Mouse (Mus musculus) intestine, postnatal 0 days (tissue): Measurements from ENCODE around the gene Rela. TPM values are rescaled to one million over a fixed set of nuclear protein-coding genes. Genes with fewer than 3 reads are reported as not detected.

Experiments
- ATAC-seq: fragments of 200-750 bp; cut with Nextera tagmentation; 2 replicates; pipeline ENCODE4 v1.8.0; 2017; ENCODE audit warnings: mild to moderate bottlenecking, moderate TSS enrichment, moderate library complexity
- H3K27ac ChIP-seq: fragments of 300-500 bp; sonication (generic); 2 replicates; pipeline ENCODE4 v1.5.1; 2014; ENCODE audit warnings: mild to moderate bottlenecking, low read depth, low read length, moderate library complexity
- H3K27me3 ChIP-seq: fragments of 300-500 bp; sonication (generic); replicated peaks from 2 replicates; pipeline ENCODE4 v1.6.1; 2014; ENCODE audit warnings: low read length, mixed read lengths; ENCODE audit not compliant: control insufficient read depth, insufficient read depth
- H3K36me3 ChIP-seq: fragments of 300-500 bp; sonication (generic); 2 replicates; pipeline ENCODE4 v1.6.1; 2014; ENCODE audit warnings: mild to moderate bottlenecking, moderate library complexity; ENCODE audit not compliant: control insufficient read depth, insufficient read depth
- H3K4me1 ChIP-seq: fragments of 300-500 bp; sonication (generic); replicated peaks from 2 replicates; pipeline ENCODE4 v1.6.1; 2014; ENCODE audit warnings: antibody characterized with exemption, low read length, mixed read lengths; ENCODE audit not compliant: control insufficient read depth, insufficient read depth
- H3K4me2 ChIP-seq: fragments of 300-500 bp; sonication (generic); replicated peaks from 2 replicates; pipeline ENCODE4 v1.6.1; 2014; ENCODE audit warnings: low read depth, mild to moderate bottlenecking, moderate library complexity
- H3K4me3 ChIP-seq: fragments of 300-500 bp; sonication (generic); 2 replicates; pipeline ENCODE4 v1.5.1; 2014; ENCODE audit warnings: low read depth, low read length
- H3K9ac ChIP-seq: fragments of 300-500 bp; sonication (generic); 2 replicates; pipeline ENCODE4 v1.6.1; 2014; ENCODE audit warnings: mild to moderate bottlenecking, low read depth, low read length
- H3K9me3 ChIP-seq: fragments of 300-500 bp; sonication (generic); 2 replicates; pipeline ENCODE4 v1.6.1; 2016; ENCODE audit warnings: mixed run types; ENCODE audit not compliant: control insufficient read depth
- CTCF ChIP-seq: sonication (generic); IDR thresholded peaks from 2 replicates; pipeline ENCODE4 v1.5.1; 2016; ENCODE audit warnings: low read depth, mild to moderate bottlenecking, control low read depth, antibody characterized with exemption, moderate library complexity
- WGBS: fragments of 180-500 bp; shearing (Covaris S2); extraction: QIAGEN DNeasy Blood & Tissue Kit; methylation state at CpG from one replicate; pipeline ENCODE4 v1.1.7; 2014; 5-methylcytosine and 5-hydroxymethylcytosine counted together
- polyA plus RNA-seq: library from polyadenylated mRNA; unstranded; fragments of >200 nt; fragmentation: Nextera tagmentation; extraction: Ambion mirVana; gene quantifications from 2 replicates; pipeline ENCODE4 v1.2.1, GENCODE M21; 2015

The Rela gene
- polyA plus RNA-seq, 1 experiment from 2014 or later: 28.4 TPM

- TF ChIP-seq CTCF: no peak
- Histone ChIP-seq H3K27ac (no peak overlapping the region), H3K9ac (no peak overlapping the region), H3K9me3 (no peaks in the 10 kb centered on the region), H3K4me1 (no peaks in the 10 kb centered on the region; the same call in 1 of the 2 replicates), H3K27me3 (no peaks in the 10 kb centered on the region), H3K4me3 (no peak overlapping the region), H3K4me2 (no peak overlapping the region), H3K36me3 (peaks cover 60% of the 10 kb centered on the region)
- ATAC-seq: no peak
- 91% methylated on average over 7 of the region's 7 CpGs for WGBS
These were observed 32.2 kb upstream of the Rela start for GRCm38 (mm10) chr19:5605126-5605525.

- H3K4me2 ChIP-seq: no peak overlapping the region
- no peak for ATAC-seq
- no peaks in the 10 kb centered on the region for H3K9me3 ChIP-seq
- H3K4me3 ChIP-seq: no peak overlapping the region
- no peak overlapping the region for H3K9ac ChIP-seq
- no peaks in the 10 kb centered on the region; the same call in none of the 2 replicates for H3K4me1 ChIP-seq
- H3K36me3 ChIP-seq: peaks cover 60% of the 10 kb centered on the region
- 82% methylated on average over 8 of the region's 8 CpGs for WGBS
- no peak overlapping the region for H3K27ac ChIP-seq
- H3K27me3 ChIP-seq: no peaks in the 10 kb centered on the region
- no peak for TF ChIP-seq CTCF
These were observed 31.1 kb upstream of the Rela start for GRCm38 (mm10) chr19:5606196-5606595.

- Histone ChIP-seq H3K27me3 (no peaks in the 10 kb centered on the region), H3K27ac (no peak overlapping the region), H3K9me3 (no peaks in the 10 kb centered on the region), H3K36me3 (peaks cover 60% of the 10 kb centered on the region), H3K4me3 (no peak overlapping the region), H3K9ac (no peak overlapping the region), H3K4me2 (no peak overlapping the region), H3K4me1 (no peaks in the 10 kb centered on the region; the same call in 1 of the 2 replicates)
- no peak for TF ChIP-seq CTCF
- ATAC-seq: no peak
- 93% methylated on average over 26 of the region's 26 CpGs for WGBS
These were observed 29.4 kb upstream of the Rela start for GRCm38 (mm10) chr19:5607705-5608410.

GRCm38 (mm10) chr19:5608707-5609106 is 28.6 kb upstream of the Rela start:
- Histone ChIP-seq H3K4me2 (peak overlapping the region; percentile 64), H3K4me1 (no peaks in the 10 kb centered on the region; the same call in 1 of the 2 replicates), H3K9me3 (no peaks in the 10 kb centered on the region), H3K27ac (no peak overlapping the region), H3K9ac (0 out of 2 replicates have a peak overlapping the region, but pooled peaks have one; percentile 72), H3K27me3 (no peaks in the 10 kb centered on the region), H3K36me3 (peaks cover 52% of the 10 kb centered on the region), H3K4me3 (no peak overlapping the region)
- WGBS: 95% methylated on average over 13 of the region's 13 CpGs
- no peak for TF ChIP-seq CTCF
- ATAC-seq: no peak

GRCm38 (mm10) chr19:5609171-5609546 is 28.1 kb upstream of the Rela start:
- no peak for TF ChIP-seq CTCF
- ATAC-seq: no peak
- Histone ChIP-seq H3K27me3 (no peaks in the 10 kb centered on the region), H3K9ac (peak overlapping the region; percentile 72), H3K4me3 (peak overlapping the region; percentile 66), H3K27ac (no peak overlapping the region), H3K4me1 (no peaks in the 10 kb centered on the region; the same call in 1 of the 2 replicates), H3K36me3 (peaks cover 48% of the 10 kb centered on the region), H3K4me2 (peak overlapping the region; percentile 64), H3K9me3 (no peaks in the 10 kb centered on the region)
- 49% methylated on average over 10 of the region's 10 CpGs for WGBS

GRCm38 (mm10) chr19:5609547-5610404 is 27.5 kb upstream of the Rela start, which contains the start of gene Kat5:
Gene Kat5 (minus strand): TSS chr19:5610237.
- peak; percentile 90 for ATAC-seq
- H3K27ac ChIP-seq: peak within 1 kb of the TSS; percentile 94
- peaks cover 42% of the 10 kb centered on the region for H3K36me3 ChIP-seq
- WGBS: under 1% methylated on average over 54 of the region's 55 CpGs
- H3K4me3 ChIP-seq: peak within 1 kb of the TSS; percentile 66
- no peaks in the 10 kb centered on the region for H3K9me3 ChIP-seq
- no peaks in the 10 kb centered on the region; the same call in 1 of the 2 replicates for H3K4me1 ChIP-seq
- H3K27me3 ChIP-seq: no peaks in the 10 kb centered on the region
- H3K9ac ChIP-seq: peak within 1 kb of the TSS; percentile 72
- peak within 1 kb of the TSS; percentile 64 for H3K4me2 ChIP-seq
- TF ChIP-seq CTCF: peak; percentile 35
